Mouse (Mus musculus): Measurements from ENCODE around the gene Fgf22.

GRCm38 (mm10) chr10:79792339-79793040 lies 37.6 kb downstream of the Fgf22 start:
- TF ChIP-seq CTCF (IDR thresholded peaks at IDR 0.05; ENCODE audit: control insufficient read depth, insufficient read depth, insufficient read length) (no peak), USF1 (IDR thresholded peaks at IDR 0.05; ENCODE audit: low read depth) (no peak), CEBPB (IDR thresholded peaks at IDR 0.05; ENCODE audit: low read depth) (no peak), MYOG (IDR thresholded peaks at IDR 0.05; ENCODE audit: control insufficient read depth, extremely low read depth, insufficient read length) (no peak), MAX (IDR thresholded peaks at IDR 0.05) (no peak), FOSL1 (IDR thresholded peaks at IDR 0.05; ENCODE audit: insufficient read depth, low read length, poor library complexity, severe bottlenecking) (no peak)
